Mouse (Mus musculus): ENCODE measurements around the gene Shroom2. TPM values are rescaled to one million over a fixed set of nuclear protein-coding genes. Genes with fewer than 3 reads are reported as not detected.

Shroom2 gene
- polyA plus RNA-seq, 1 experiment from 2014 or later: 7.2 TPM

DNA sequence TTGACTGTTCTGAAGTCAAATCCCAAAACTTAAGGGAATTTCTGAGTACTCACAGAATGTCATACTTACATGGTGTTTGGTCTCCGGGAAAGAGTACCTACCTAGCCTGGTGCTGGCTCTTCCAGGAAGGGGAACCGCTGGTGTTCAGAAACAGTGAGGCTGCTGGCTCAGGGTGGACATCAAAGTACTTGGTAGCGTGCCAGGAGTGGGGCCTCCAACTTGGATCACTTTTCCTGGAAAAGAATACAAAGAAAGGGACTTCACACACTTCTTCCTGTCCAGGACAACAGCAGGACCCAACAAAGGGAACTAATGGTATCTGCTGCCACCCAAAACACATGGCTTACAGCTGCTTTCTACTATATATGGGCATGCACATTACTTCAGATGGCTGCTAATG is 95.8 kb downstream of the Shroom2 start:
- Histone ChIP-seq H3K9me3 (ENCODE audit: control insufficient read depth, low read length) (no peaks in the 10 kb centered on the region), H3K36me3 (ENCODE audit: control insufficient read depth, insufficient read depth, low read length) (no peaks in the 10 kb centered on the region), H3K9ac (ENCODE audit: low read length) (no peak overlapping the region), H3K4me1 (replicated peaks; ENCODE audit: control insufficient read depth, insufficient read depth, low read length) (no peaks in the 10 kb centered on the region), H3K4me2 (ENCODE audit: low read depth, low read length) (no peak overlapping the region), H3K27ac (ENCODE audit: low read length) (no peak overlapping the region), H3K27me3 (ENCODE audit: control insufficient read depth, insufficient read depth, low read depth, low read length) (no peaks in the 10 kb centered on the region; the same call in 1 of the 2 replicates), H3K4me3 (ENCODE audit: low read length) (no peak overlapping the region)
- 72% methylated on average over 3 of the region's 3 CpGs for WGBS
- ATAC-seq (ENCODE audit: low read depth): no peak

DNA sequence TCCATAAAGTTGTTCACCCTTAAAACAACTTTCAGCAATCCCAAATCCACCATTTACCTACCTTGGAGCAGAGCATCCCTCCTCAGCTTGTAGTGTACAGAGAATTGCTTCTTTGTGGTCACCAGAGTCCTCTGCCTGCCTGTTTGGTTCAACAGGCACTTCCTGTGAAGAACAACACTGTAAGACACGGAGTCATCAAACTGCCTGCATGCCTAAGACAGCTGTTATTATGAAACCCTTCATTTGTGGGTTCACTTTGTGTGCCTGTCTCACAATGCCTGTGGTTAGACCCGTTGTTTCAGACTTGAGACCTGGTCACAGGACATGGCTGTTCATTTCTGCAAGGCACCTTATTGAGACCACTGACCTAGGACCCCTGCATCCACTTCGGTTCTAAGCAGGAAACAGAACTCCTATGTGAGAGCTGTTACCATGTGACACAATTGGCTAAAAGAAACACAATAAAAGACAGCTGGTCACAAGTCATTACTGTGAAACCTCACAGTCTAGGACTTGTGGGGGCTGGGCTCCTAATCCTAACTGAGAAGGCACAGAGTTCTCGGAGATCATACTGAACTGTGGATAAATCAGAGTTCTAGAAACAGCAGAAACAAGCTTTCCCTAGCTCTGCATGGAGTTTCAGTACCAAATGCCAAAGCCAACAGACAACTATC is 111.8 kb downstream of the Shroom2 start:
- no peak for ATAC-seq (ENCODE audit: low read depth)
- Histone ChIP-seq H3K27me3 (ENCODE audit: control insufficient read depth, insufficient read depth, low read depth, low read length) (peaks cover 6% of the 10 kb centered on the region), H3K4me3 (ENCODE audit: low read length) (no peak overlapping the region), H3K4me1 (replicated peaks; ENCODE audit: control insufficient read depth, insufficient read depth, low read length) (no peaks in the 10 kb centered on the region), H3K9me3 (ENCODE audit: control insufficient read depth, low read length) (no peaks in the 10 kb centered on the region), H3K27ac (ENCODE audit: low read length) (no peak overlapping the region), H3K4me2 (ENCODE audit: low read depth, low read length) (no peak overlapping the region), H3K36me3 (ENCODE audit: control insufficient read depth, insufficient read depth, low read length) (no peaks in the 10 kb centered on the region), H3K9ac (ENCODE audit: low read length) (no peak overlapping the region)
- 63% methylated on average over 4 of the region's 4 CpGs for WGBS

GRCm38 (mm10) chrX:152656609-152656939 is 112.7 kb downstream of the Shroom2 start:
- no peaks in the 10 kb centered on the region for H3K4me1 ChIP-seq (replicated peaks; ENCODE audit: control insufficient read depth, insufficient read depth, low read length)
- no peak overlapping the region for H3K4me2 ChIP-seq (ENCODE audit: low read depth, low read length)
- no peaks in the 10 kb centered on the region for H3K36me3 ChIP-seq (ENCODE audit: control insufficient read depth, insufficient read depth, low read length)
- no peaks in the 10 kb centered on the region for H3K9me3 ChIP-seq (ENCODE audit: control insufficient read depth, low read length)
- peaks cover 6% of the 10 kb centered on the region for H3K27me3 ChIP-seq (ENCODE audit: control insufficient read depth, insufficient read depth, low read depth, low read length)
- no peak overlapping the region for H3K9ac ChIP-seq (ENCODE audit: low read length)
- ATAC-seq (ENCODE audit: low read depth): no peak
- 71% methylated on average over 2 of the region's 2 CpGs for WGBS
- no peak overlapping the region for H3K4me3 ChIP-seq (ENCODE audit: low read length)
- H3K27ac ChIP-seq (ENCODE audit: low read length): no peak overlapping the region

DNA sequence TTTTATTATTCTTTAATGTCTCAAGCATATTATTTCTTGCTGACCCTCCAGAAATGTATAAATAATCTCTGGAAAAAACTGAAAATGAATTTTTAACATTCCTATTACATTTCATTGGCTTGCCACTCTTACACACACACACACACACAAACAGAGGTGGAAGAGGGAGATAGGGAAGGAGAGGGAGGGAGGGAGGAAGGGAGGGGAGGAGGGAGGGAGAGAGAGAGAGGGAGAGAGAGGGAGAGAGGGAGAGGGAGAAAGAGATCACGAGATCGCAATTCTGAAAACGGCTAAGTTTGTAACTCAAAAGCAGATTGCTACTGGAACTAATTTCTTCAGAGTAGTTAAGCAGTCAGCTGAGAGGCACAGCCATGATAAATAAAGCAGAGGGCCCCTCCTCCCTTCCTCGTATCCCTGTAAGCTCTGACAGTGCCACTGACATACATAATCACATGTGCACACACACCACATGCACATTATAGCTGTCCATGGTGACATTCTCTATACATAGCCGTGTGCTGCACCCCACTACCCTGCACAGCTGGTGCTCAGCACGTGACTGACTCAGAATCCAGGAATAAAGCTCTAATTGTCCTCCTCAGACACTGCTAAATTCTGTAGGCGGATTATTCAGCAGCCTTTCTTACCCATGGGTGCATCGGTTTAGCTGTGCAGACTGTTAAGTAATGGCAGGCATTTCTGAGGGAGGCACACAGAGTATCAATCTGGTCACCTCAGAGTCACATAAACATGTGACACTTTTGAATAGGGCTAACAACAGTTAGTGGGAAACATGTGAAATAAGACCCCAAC is 113.3 kb downstream of the Shroom2 start:
- H3K4me3 ChIP-seq (ENCODE audit: low read length): no peak overlapping the region
- no peak overlapping the region for H3K27ac ChIP-seq (ENCODE audit: low read length)
- 61% methylated on average over 8 of the region's 8 CpGs for WGBS
- no peak overlapping the region for H3K9ac ChIP-seq (ENCODE audit: low read length)
- no peaks in the 10 kb centered on the region for H3K36me3 ChIP-seq (ENCODE audit: control insufficient read depth, insufficient read depth, low read length)
- H3K9me3 ChIP-seq (ENCODE audit: control insufficient read depth, low read length): no peaks in the 10 kb centered on the region
- H3K4me2 ChIP-seq (ENCODE audit: low read depth, low read length): no peak overlapping the region
- peaks cover 6% of the 10 kb centered on the region for H3K27me3 ChIP-seq (ENCODE audit: control insufficient read depth, insufficient read depth, low read depth, low read length)
- H3K4me1 ChIP-seq (replicated peaks; ENCODE audit: control insufficient read depth, insufficient read depth, low read length): no peaks in the 10 kb centered on the region
- no peak for ATAC-seq (ENCODE audit: low read depth)

DNA sequence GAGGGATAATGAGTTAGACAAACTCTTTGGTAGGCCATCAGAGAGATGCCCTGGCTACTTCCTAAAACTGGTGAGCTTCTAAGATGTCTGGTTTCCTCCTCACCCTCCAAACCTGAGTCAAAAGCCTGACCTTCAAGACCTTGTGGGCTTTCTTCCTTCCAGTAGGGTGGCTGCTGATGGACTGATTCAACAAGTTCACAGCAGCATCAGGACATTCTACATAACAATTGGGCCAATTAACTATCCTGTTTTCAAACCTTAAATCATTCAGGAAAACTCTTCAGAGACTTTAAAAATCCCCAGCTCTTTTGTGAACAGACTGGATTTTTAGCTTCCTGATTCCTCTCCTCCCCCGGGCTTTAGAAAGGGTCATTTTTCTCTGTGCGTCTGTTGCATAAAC is 116.6 kb downstream of the Shroom2 start:
- no peak overlapping the region for H3K4me3 ChIP-seq (ENCODE audit: low read length)
- H3K4me1 ChIP-seq (replicated peaks; ENCODE audit: control insufficient read depth, insufficient read depth, low read length): no peaks in the 10 kb centered on the region
- H3K4me2 ChIP-seq (ENCODE audit: low read depth, low read length): no peak overlapping the region
- no peak for ATAC-seq (ENCODE audit: low read depth)
- WGBS: 81% methylated on average over 2 of the region's 2 CpGs
- no peaks in the 10 kb centered on the region for H3K9me3 ChIP-seq (ENCODE audit: control insufficient read depth, low read length)
- no peak overlapping the region for H3K9ac ChIP-seq (ENCODE audit: low read length)
- H3K27me3 ChIP-seq (ENCODE audit: control insufficient read depth, insufficient read depth, low read depth, low read length): peaks cover 6% of the 10 kb centered on the region
- H3K27ac ChIP-seq (ENCODE audit: low read length): no peak overlapping the region
- H3K36me3 ChIP-seq (ENCODE audit: control insufficient read depth, insufficient read depth, low read length): no peaks in the 10 kb centered on the region

GRCm38 (mm10) chrX:152644827-152645226 is 124.4 kb downstream of the Shroom2 start:
- 38% methylated on average over 4 of the region's 4 CpGs for WGBS
- no peaks in the 10 kb centered on the region for H3K27me3 ChIP-seq (ENCODE audit: control insufficient read depth, insufficient read depth, low read depth, low read length)
- H3K4me3 ChIP-seq (ENCODE audit: low read length): no peak overlapping the region
- ATAC-seq (ENCODE audit: low read depth): no peak
- H3K4me2 ChIP-seq (ENCODE audit: low read depth, low read length): no peak overlapping the region
- H3K36me3 ChIP-seq (ENCODE audit: control insufficient read depth, insufficient read depth, low read length): no peaks in the 10 kb centered on the region
- no peak overlapping the region for H3K27ac ChIP-seq (ENCODE audit: low read length)
- no peaks in the 10 kb centered on the region for H3K4me1 ChIP-seq (replicated peaks; ENCODE audit: control insufficient read depth, insufficient read depth, low read length)
- no peak overlapping the region for H3K9ac ChIP-seq (ENCODE audit: low read length)
- H3K9me3 ChIP-seq (ENCODE audit: control insufficient read depth, low read length): no peaks in the 10 kb centered on the region

- no peaks in the 10 kb centered on the region for H3K4me1 ChIP-seq (replicated peaks; ENCODE audit: control insufficient read depth, insufficient read depth, low read length)
- no peak overlapping the region for H3K4me3 ChIP-seq (ENCODE audit: low read length)
- ATAC-seq (ENCODE audit: low read depth): no peak
- no peak overlapping the region for H3K4me2 ChIP-seq (ENCODE audit: low read depth, low read length)
- H3K36me3 ChIP-seq (ENCODE audit: control insufficient read depth, insufficient read depth, low read length): no peaks in the 10 kb centered on the region
- no peak overlapping the region for H3K27ac ChIP-seq (ENCODE audit: low read length)
- no peaks in the 10 kb centered on the region for H3K9me3 ChIP-seq (ENCODE audit: control insufficient read depth, low read length)
- WGBS: 47% methylated on average over 11 of the region's 11 CpGs
- H3K9ac ChIP-seq (ENCODE audit: low read length): no peak overlapping the region
- no peaks in the 10 kb centered on the region for H3K27me3 ChIP-seq (ENCODE audit: control insufficient read depth, insufficient read depth, low read depth, low read length)
Observed at GRCm38 (mm10) chrX:152643679-152644638, 125.3 kb downstream of the Shroom2 start.

GRCm38 (mm10) chrX:152643201-152643600 is 126.1 kb downstream of the Shroom2 start:
- H3K9me3 ChIP-seq (ENCODE audit: control insufficient read depth, low read length): no peaks in the 10 kb centered on the region
- H3K4me1 ChIP-seq (replicated peaks; ENCODE audit: control insufficient read depth, insufficient read depth, low read length): no peaks in the 10 kb centered on the region
- no peaks in the 10 kb centered on the region for H3K36me3 ChIP-seq (ENCODE audit: control insufficient read depth, insufficient read depth, low read length)
- no peak overlapping the region for H3K4me3 ChIP-seq (ENCODE audit: low read length)
- no peak overlapping the region for H3K4me2 ChIP-seq (ENCODE audit: low read depth, low read length)
- no peak overlapping the region for H3K9ac ChIP-seq (ENCODE audit: low read length)
- H3K27ac ChIP-seq (ENCODE audit: low read length): no peak overlapping the region
- H3K27me3 ChIP-seq (ENCODE audit: control insufficient read depth, insufficient read depth, low read depth, low read length): no peaks in the 10 kb centered on the region
- no peak for ATAC-seq (ENCODE audit: low read depth)

GRCm38 (mm10) chrX:152642627-152643026 is 126.6 kb downstream of the Shroom2 start:
- WGBS: 72% methylated on average over 2 of the region's 2 CpGs

More at GRCm38 (mm10) chrX:152642627-152643026, 126.6 kb downstream of the Shroom2 start:
- no peak overlapping the region for H3K4me2 ChIP-seq (ENCODE audit: low read depth, low read length)
- H3K27me3 ChIP-seq (ENCODE audit: control insufficient read depth, insufficient read depth, low read depth, low read length): no peaks in the 10 kb centered on the region
- no peak overlapping the region for H3K9ac ChIP-seq (ENCODE audit: low read length)
- no peaks in the 10 kb centered on the region for H3K36me3 ChIP-seq (ENCODE audit: control insufficient read depth, insufficient read depth, low read length)
- H3K27ac ChIP-seq (ENCODE audit: low read length): no peak overlapping the region
- no peaks in the 10 kb centered on the region for H3K9me3 ChIP-seq (ENCODE audit: control insufficient read depth, low read length)
- H3K4me3 ChIP-seq (ENCODE audit: low read length): no peak overlapping the region
- ATAC-seq (ENCODE audit: low read depth): no peak
- no peaks in the 10 kb centered on the region for H3K4me1 ChIP-seq (replicated peaks; ENCODE audit: control insufficient read depth, insufficient read depth, low read length)
